Mouse (Mus musculus): ENCODE measurements around the gene Caskin1.
A peak's percentile ranks its signal among the peaks of the same experiment; 100 is the strongest.

The Caskin1 gene

GRCm38 (mm10) chr17:24534160-24534718, 45.8 kb downstream of the Caskin1 start, which contains the start of gene Rab26:
Gene Rab26 (minus strand): TSS chr17:24534210.
- no peak for DNase-seq

DNA sequence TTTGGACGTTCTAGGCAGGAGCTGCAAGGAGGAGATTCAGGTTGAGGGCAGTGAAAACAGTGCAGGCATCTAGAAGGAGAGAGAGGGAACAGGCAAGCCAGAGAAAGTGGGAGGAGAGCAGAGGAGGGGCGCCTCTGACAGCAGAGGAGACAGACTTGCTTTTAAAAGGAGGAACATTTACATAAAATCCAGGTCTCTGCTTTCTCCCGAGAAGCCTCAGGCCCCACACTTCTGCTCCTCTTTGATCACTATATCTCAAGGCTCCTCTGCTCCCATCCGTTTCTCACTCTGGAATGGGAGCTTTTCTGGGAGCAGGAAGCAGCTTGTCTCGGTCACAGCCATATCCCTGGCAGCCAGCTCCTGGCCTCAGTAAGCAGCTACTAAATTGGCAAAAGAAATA, 46.9 kb downstream of the Caskin1 start:
- no peak for DNase-seq

DNA sequence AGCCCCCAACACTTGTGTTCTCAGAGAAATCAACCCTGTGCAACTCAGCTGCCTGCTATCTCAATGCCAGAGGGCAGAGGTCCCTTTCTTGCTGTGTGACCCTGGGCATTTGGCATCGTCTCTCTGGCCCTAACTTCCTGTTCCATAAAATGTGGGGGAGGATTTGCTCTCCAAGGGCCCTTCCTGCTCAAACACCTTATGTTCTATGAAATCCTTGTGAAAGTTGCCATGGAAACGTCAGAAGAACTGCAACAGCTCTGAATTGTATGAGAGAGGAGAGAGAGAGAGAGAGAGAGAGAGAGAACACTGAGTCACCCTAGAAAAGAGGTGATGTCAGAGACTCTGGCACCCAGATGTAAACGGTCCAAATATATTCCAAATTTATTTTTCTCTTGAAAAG, 49.1 kb downstream of the Caskin1 start:
- DNase-seq, result no peak

DNA sequence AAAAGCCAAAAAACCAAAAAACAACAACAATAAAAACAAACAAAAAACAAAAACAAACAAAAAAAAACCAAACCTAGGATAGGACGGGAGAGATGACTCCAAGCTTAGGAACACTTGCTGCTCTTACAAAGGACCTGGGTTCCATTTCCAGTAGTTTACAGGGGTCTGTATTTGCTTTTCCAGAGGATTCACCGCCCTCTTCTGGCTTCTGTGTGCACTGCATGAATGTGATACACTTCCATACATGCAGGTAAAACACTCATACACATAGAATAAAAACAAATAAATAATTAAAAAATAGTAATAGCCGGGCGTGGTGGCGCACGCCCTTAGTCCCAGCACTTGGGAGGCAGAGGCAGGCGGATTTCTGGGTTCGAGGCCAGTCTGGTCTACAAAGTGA, 50.5 kb downstream of the Caskin1 start:
- peak in 1 of 2 experiments; percentile 82 for DNase-seq

- peak in 1 of 2 experiments; percentile 74 for DNase-seq
These were observed 52.0 kb downstream of the Caskin1 start for GRCm38 (mm10) chr17:24540375-24540774.

DNA sequence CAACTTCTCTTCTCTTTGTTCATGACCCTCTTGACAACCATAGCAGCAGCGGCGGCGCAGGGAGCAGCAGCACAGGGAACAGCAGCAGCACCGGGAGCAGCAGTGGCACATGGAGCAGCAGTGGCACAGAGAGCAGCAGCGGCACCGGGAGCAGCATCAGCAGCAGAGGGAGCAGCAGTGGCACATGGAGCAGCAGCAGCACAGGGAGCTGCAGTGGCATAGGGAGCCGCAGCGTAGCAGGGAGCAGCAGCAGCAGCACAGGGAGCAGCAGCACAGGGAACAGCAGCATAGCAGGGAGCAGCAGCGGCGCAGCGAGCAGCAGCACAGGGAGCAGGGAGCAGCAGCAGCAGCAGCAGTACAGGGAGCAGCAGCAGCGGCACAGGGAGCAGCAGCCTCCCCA, 56.2 kb downstream of the Caskin1 start:
- DNase-seq, result no peak

DNA sequence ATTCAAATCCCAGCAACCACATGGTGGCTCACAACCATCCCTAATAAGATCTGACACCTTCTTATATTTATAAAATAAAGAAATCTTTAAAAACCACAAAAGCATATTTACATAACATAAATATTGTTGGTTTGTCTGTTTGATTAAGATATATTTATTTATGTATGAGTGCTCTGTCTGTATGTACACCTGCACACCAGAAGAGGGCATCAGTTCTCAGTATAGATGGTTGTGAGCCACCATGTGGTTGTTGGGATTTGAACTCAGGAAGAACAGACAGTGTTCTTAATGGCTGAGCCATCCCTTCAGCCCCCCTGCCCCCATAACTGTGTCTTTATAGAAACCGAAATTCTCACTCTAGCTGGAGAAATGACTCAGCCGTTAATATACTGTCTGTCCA, 56.8 kb downstream of the Caskin1 start:
- no peak for DNase-seq

GRCm38 (mm10) chr17:24546234-24546633, 57.8 kb downstream of the Caskin1 start:
- peak in 1 of 2 experiments; percentile 43 for DNase-seq

DNA sequence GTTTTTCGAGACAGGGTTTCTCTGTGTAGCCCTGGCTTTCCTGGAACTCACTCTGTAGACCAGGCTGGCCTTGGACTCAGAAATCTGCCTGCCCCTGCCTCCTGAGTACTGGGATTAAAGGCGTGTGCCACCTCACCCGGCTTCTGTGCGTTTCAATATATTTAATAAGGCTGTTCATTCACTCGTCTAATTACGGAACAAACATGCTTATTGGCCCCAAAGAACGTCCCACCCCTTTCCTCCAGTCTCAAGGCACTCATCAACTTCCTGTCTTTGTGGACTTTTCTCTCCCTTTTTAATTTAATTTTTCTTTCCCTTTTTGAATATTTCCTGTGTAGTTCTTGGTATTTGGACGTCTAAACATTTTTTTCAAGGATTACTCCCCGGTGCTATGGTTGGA, 60.0 kb downstream of the Caskin1 start:
- peak; percentile 45 to 54 for DNase-seq

GRCm38 (mm10) chr17:24548921-24549617, 60.7 kb downstream of the Caskin1 start:
- peak; percentile 82 to 85 for DNase-seq

DNA sequence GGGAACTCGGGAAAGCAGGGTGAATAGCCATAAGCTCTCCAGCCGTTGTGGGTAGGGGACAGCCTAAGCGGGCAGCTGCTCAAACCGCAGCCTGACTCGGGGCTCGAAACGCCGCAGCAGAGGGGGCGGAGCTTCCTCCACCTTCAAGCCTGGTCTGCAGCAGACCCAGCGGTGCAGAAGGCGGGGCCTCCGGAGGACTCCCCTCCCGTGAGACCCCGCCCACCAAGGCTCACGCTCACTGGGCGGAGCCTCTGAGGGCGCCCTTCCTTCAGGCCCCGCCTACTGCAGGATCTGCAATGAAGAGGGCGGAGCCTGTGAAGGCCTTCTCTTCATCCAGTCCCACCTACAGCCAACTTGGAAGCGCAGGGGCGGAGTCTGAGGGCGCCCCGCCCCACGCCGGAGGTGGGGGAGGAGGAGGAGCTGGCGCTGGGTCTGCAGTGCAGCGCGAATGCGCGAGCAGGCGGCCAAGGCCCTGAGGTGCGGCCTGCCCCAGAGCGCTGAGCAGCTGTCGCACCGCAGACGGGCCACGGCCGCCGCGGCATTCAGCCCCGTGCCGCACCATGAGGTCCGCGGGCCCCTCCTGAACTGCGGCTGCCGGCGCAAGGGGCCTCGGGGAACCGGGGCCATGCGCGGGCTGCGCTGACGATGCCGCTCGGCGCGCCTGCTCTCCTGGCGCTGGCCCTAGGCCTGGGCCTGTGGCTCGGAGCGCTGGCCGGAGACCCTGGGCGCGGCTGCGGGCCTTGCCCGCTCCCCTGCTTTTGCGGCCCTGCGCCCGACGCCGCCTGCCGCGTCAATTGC, 61.4 kb downstream of the Caskin1 start, which contains the start of gene Pkd1:
TSS of gene Pkd1 (plus strand) at position 217 of the 798 bp plus-strand sequence.
- peak; percentile 99 for DNase-seq

- DNase-seq, result peak; percentile 74 to 90
These were observed 62.1 kb downstream of the Caskin1 start for GRCm38 (mm10) chr17:24550416-24551049.

DNA sequence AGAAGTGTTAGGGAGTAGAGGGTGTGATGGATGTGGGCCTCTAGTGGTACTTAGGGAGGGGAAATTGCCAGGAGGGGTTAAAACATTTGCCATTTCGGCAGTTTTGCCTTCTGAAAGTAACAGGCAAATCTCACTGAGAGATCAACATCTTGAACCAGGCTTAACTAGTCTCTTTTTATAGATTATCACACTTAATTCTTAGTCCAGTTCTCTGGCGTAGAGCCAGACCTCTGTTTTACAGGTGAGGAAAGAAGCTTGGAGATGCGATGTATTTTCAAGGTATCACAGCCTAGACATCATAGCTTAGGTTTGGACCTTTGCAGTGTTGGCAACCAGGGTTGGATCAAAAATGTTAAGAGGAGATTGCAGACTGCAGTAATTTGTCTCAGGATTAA, 62.6 kb downstream of the Caskin1 start:
- peak in 1 of 2 experiments; percentile 20 for DNase-seq

- peak in 1 of 2 experiments; percentile 44 for DNase-seq
These were observed 68.7 kb downstream of the Caskin1 start for GRCm38 (mm10) chr17:24557091-24557490.
